Mouse (Mus musculus): ENCODE results near the gene Pbx3. TPM values are rescaled to one million over a fixed set of nuclear protein-coding genes. Genes with fewer than 3 reads are reported as not detected.
A peak's percentile ranks its signal among the peaks of the same experiment; 100 is the strongest.

Pbx3 gene
- polyA plus RNA-seq, 1 experiment from 2014 or later: 46.1 TPM

GRCm38 (mm10) chr2:34374349-34374748 lies 1.4 kb upstream of the Pbx3 start:
- Histone ChIP-seq H3K9ac (ENCODE audit: low read length) (no peak overlapping the region), H3K4me2 (ENCODE audit: low read depth, low read length, severe bottlenecking) (no peak overlapping the region), H3K9me3 (ENCODE audit: control insufficient read depth, low read length) (no peaks in the 10 kb centered on the region), H3K4me3 (ENCODE audit: low read depth, low read length) (no peak overlapping the region), H3K27me3 (ENCODE audit: control insufficient read depth, insufficient read depth, low read length) (no peaks in the 10 kb centered on the region), H3K4me1 (replicated peaks; ENCODE audit: control insufficient read depth, insufficient read depth, low read length) (peaks cover 3% of the 10 kb centered on the region; the same call in 1 of the 2 replicates), H3K27ac (ENCODE audit: low read depth, low read length) (no peak overlapping the region), H3K36me3 (ENCODE audit: control insufficient read depth, insufficient read depth, low read length) (no peaks in the 10 kb centered on the region)
- 70% methylated on average over 2 of the region's 2 CpGs for WGBS
- ATAC-seq (replicated peaks; ENCODE audit: low FRiP score) (no peak), DNase-seq (ENCODE audit: low spot score) (no peak)

- no peak for ATAC-seq (replicated peaks; ENCODE audit: low FRiP score)
- H3K4me1 ChIP-seq (replicated peaks; ENCODE audit: control insufficient read depth, insufficient read depth, low read length): peaks cover 3% of the 10 kb centered on the region; the same call in 1 of the 2 replicates
- H3K27me3 ChIP-seq (ENCODE audit: control insufficient read depth, insufficient read depth, low read length): no peaks in the 10 kb centered on the region
- no peak overlapping the region for H3K27ac ChIP-seq (ENCODE audit: low read depth, low read length)
- no peaks in the 10 kb centered on the region for H3K36me3 ChIP-seq (ENCODE audit: control insufficient read depth, insufficient read depth, low read length)
- no peak overlapping the region for H3K4me3 ChIP-seq (ENCODE audit: low read depth, low read length)
- WGBS: 40% methylated on average over 3 of the region's 3 CpGs
- no peaks in the 10 kb centered on the region for H3K9me3 ChIP-seq (ENCODE audit: control insufficient read depth, low read length)
- no peak overlapping the region; the same call in 1 of the 2 replicates for H3K9ac ChIP-seq (ENCODE audit: low read length)
- H3K4me2 ChIP-seq (ENCODE audit: low read depth, low read length, severe bottlenecking): no peak overlapping the region
- no peak for DNase-seq (ENCODE audit: low spot score)
These were observed 944 bp upstream of the Pbx3 start for GRCm38 (mm10) chr2:34373886-34374285.

- ATAC-seq (replicated peaks; ENCODE audit: low FRiP score) (peak; percentile 48), DNase-seq (ENCODE audit: low spot score) (peak; percentile 86)
- WGBS: under 1% methylated on average over 78 of the region's 118 CpGs
- Histone ChIP-seq H3K36me3 (ENCODE audit: control insufficient read depth, insufficient read depth, low read length) (no peaks in the 10 kb centered on the region), H3K4me2 (ENCODE audit: low read depth, low read length, severe bottlenecking) (peak overlapping the region; percentile 94), H3K4me1 (replicated peaks; ENCODE audit: control insufficient read depth, insufficient read depth, low read length) (peaks cover 3% of the 10 kb centered on the region; the same call in 1 of the 2 replicates), H3K9ac (ENCODE audit: low read length) (peak overlapping the region; percentile 95), H3K9me3 (ENCODE audit: control insufficient read depth, low read length) (no peaks in the 10 kb centered on the region), H3K4me3 (ENCODE audit: low read depth, low read length) (peak overlapping the region; percentile 84), H3K27me3 (ENCODE audit: control insufficient read depth, insufficient read depth, low read length) (0 out of 2 replicates have a peak, but pooled peaks cover 2% of the 10 kb centered on the region), H3K27ac (ENCODE audit: low read depth, low read length) (peak overlapping the region; percentile 98)
These were observed 1.3 kb downstream of the Pbx3 start for GRCm38 (mm10) chr2:34371441-34372304.

- ATAC-seq (replicated peaks; ENCODE audit: low FRiP score) (no peak), DNase-seq (ENCODE audit: low spot score) (peak; percentile 75)
- Histone ChIP-seq H3K27me3 (ENCODE audit: control insufficient read depth, insufficient read depth, low read length) (0 out of 2 replicates have a peak, but pooled peaks cover 2% of the 10 kb centered on the region), H3K36me3 (ENCODE audit: control insufficient read depth, insufficient read depth, low read length) (no peaks in the 10 kb centered on the region), H3K4me2 (ENCODE audit: low read depth, low read length, severe bottlenecking) (peak overlapping the region; percentile 94), H3K4me3 (ENCODE audit: low read depth, low read length) (peak overlapping the region; percentile 84), H3K4me1 (replicated peaks; ENCODE audit: control insufficient read depth, insufficient read depth, low read length) (peaks cover 3% of the 10 kb centered on the region; the same call in 1 of the 2 replicates), H3K27ac (ENCODE audit: low read depth, low read length) (peak overlapping the region; percentile 98), H3K9me3 (ENCODE audit: control insufficient read depth, low read length) (no peaks in the 10 kb centered on the region), H3K9ac (ENCODE audit: low read length) (peak overlapping the region; percentile 95)
- WGBS: under 1% methylated on average over 42 of the region's 42 CpGs
These were observed 2.1 kb downstream of the Pbx3 start for GRCm38 (mm10) chr2:34370725-34371440.

GRCm38 (mm10) chr2:34370349-34370724 lies 2.6 kb downstream of the Pbx3 start:
- peak overlapping the region; percentile 84 for H3K4me3 ChIP-seq (ENCODE audit: low read depth, low read length)
- peak overlapping the region; percentile 98; the same call in 1 of the 2 replicates for H3K27ac ChIP-seq (ENCODE audit: low read depth, low read length)
- no peaks in the 10 kb centered on the region for H3K36me3 ChIP-seq (ENCODE audit: control insufficient read depth, insufficient read depth, low read length)
- 5% methylated on average over 7 of the region's 7 CpGs for WGBS
- ATAC-seq (replicated peaks; ENCODE audit: low FRiP score) (no peak), DNase-seq (ENCODE audit: low spot score) (no peak)
- H3K4me1 ChIP-seq (replicated peaks; ENCODE audit: control insufficient read depth, insufficient read depth, low read length): peaks cover 3% of the 10 kb centered on the region; the same call in 1 of the 2 replicates
- 0 out of 2 replicates have a peak, but pooled peaks cover 2% of the 10 kb centered on the region for H3K27me3 ChIP-seq (ENCODE audit: control insufficient read depth, insufficient read depth, low read length)
- peak overlapping the region; percentile 94 for H3K4me2 ChIP-seq (ENCODE audit: low read depth, low read length, severe bottlenecking)
- no peaks in the 10 kb centered on the region for H3K9me3 ChIP-seq (ENCODE audit: control insufficient read depth, low read length)
- peak overlapping the region; percentile 95 for H3K9ac ChIP-seq (ENCODE audit: low read length)

GRCm38 (mm10) chr2:34368396-34368795 lies 4.5 kb downstream of the Pbx3 start:
- Histone ChIP-seq H3K4me3 (ENCODE audit: low read depth, low read length) (peak overlapping the region; percentile 12), H3K4me1 (replicated peaks; ENCODE audit: control insufficient read depth, insufficient read depth, low read length) (no peaks in the 10 kb centered on the region; the same call in 1 of the 2 replicates), H3K36me3 (ENCODE audit: control insufficient read depth, insufficient read depth, low read length) (no peaks in the 10 kb centered on the region), H3K9me3 (ENCODE audit: control insufficient read depth, low read length) (no peaks in the 10 kb centered on the region), H3K27me3 (ENCODE audit: control insufficient read depth, insufficient read depth, low read length) (peaks cover 3% of the 10 kb centered on the region; the same call in 1 of the 2 replicates), H3K9ac (ENCODE audit: low read length) (no peak overlapping the region; the same call in 1 of the 2 replicates), H3K27ac (ENCODE audit: low read depth, low read length) (no peak overlapping the region), H3K4me2 (ENCODE audit: low read depth, low read length, severe bottlenecking) (peak overlapping the region; percentile 34)
- DNase-seq (ENCODE audit: low spot score) (no peak), ATAC-seq (replicated peaks; ENCODE audit: low FRiP score) (no peak)
- 18% methylated on average over 6 of the region's 6 CpGs for WGBS

GRCm38 (mm10) chr2:34367024-34367423 lies 5.9 kb downstream of the Pbx3 start:
- Histone ChIP-seq H3K4me1 (replicated peaks; ENCODE audit: control insufficient read depth, insufficient read depth, low read length) (peaks cover 2% of the 10 kb centered on the region; the same call in 1 of the 2 replicates), H3K27me3 (ENCODE audit: control insufficient read depth, insufficient read depth, low read length) (peaks cover 3% of the 10 kb centered on the region), H3K9ac (ENCODE audit: low read length) (no peak overlapping the region), H3K4me3 (ENCODE audit: low read depth, low read length) (no peak overlapping the region), H3K27ac (ENCODE audit: low read depth, low read length) (no peak overlapping the region), H3K4me2 (ENCODE audit: low read depth, low read length, severe bottlenecking) (no peak overlapping the region), H3K9me3 (ENCODE audit: control insufficient read depth, low read length) (no peaks in the 10 kb centered on the region), H3K36me3 (ENCODE audit: control insufficient read depth, insufficient read depth, low read length) (no peaks in the 10 kb centered on the region)
- no peak for ATAC-seq (replicated peaks; ENCODE audit: low FRiP score)
- 76% methylated on average over 2 of the region's 2 CpGs for whole genome bisulfite sequencing
- DNase-seq (ENCODE audit: low spot score): no peak

GRCm38 (mm10) chr2:34363678-34364077 lies 9.3 kb downstream of the Pbx3 start:
- WGBS: 3% methylated on average over 1 of the region's 1 CpGs
- Histone ChIP-seq H3K4me1 (replicated peaks; ENCODE audit: control insufficient read depth, insufficient read depth, low read length) (peaks cover 6% of the 10 kb centered on the region), H3K27ac (ENCODE audit: low read depth, low read length) (no peak overlapping the region)

More at GRCm38 (mm10) chr2:34363678-34364077, 9.3 kb downstream of the Pbx3 start:
- Histone ChIP-seq H3K27me3 (ENCODE audit: control insufficient read depth, insufficient read depth, low read length) (peaks cover 5% of the 10 kb centered on the region), H3K4me3 (ENCODE audit: low read depth, low read length) (no peak overlapping the region), H3K9ac (ENCODE audit: low read length) (no peak overlapping the region), H3K9me3 (ENCODE audit: control insufficient read depth, low read length) (no peaks in the 10 kb centered on the region), H3K36me3 (ENCODE audit: control insufficient read depth, insufficient read depth, low read length) (no peaks in the 10 kb centered on the region), H3K4me2 (ENCODE audit: low read depth, low read length, severe bottlenecking) (no peak overlapping the region)
- ATAC-seq (replicated peaks; ENCODE audit: low FRiP score) (peak; percentile 61; the same call in 1 of the 2 replicates), DNase-seq (ENCODE audit: low spot score) (no peak)

Data from forebrain, embryonic 11.5 days (tissue).